Mouse (Mus musculus): Measurements from ENCODE around the gene Dus3l. TPM values are rescaled to one million over a fixed set of nuclear protein-coding genes. Genes with fewer than 3 reads are reported as not detected.
A peak's percentile ranks its signal among the peaks of the same experiment; 100 is the strongest.

The Dus3l gene
- polyA plus RNA-seq (2014; fragmentation: Nextera tagmentation; extraction: Ambion mirVana): 40.5 and 42.3 TPM in 2 replicates

- ATAC-seq (ENCODE audit: insufficient read depth): peak; percentile 78
- peak within 1 kb of the TSS; percentile 75 for H3K4me3 ChIP-seq (ENCODE audit: low read depth, low read length)
- TF ChIP-seq CTCF (IDR thresholded peaks at IDR 0.05; ENCODE audit: low read depth): no peak
Observed at GRCm38 (mm10) chr17:56764474-56765354, at the start of gene Dus3l. TSS of gene Dus3l (plus strand) at chr17:56764757.

GRCm38 (mm10) chr17:56715360-56715759 lies 49.2 kb upstream of the Dus3l start:
- ATAC-seq (ENCODE audit: insufficient read depth) (no peak), DNase-seq (no peak)
- peak overlapping the region; percentile 88; the same call in 1 of the 2 replicates for H3K4me3 ChIP-seq (ENCODE audit: low read depth, low read length)
- H3K27me3 ChIP-seq (ENCODE audit: insufficient read depth, low read length): no peaks in the 10 kb centered on the region
- H3K4me1 ChIP-seq (ENCODE audit: insufficient read depth): peaks cover 12% of the 10 kb centered on the region
- H3K4me2 ChIP-seq: peak overlapping the region; percentile 87
- H3K9ac ChIP-seq: peak overlapping the region; percentile 67; the same call in 1 of the 2 replicates
- TF ChIP-seq CTCF (IDR thresholded peaks at IDR 0.05; ENCODE audit: low read depth): no peak
- H3K36me3 ChIP-seq (ENCODE audit: insufficient read depth): peaks cover 24% of the 10 kb centered on the region
- H3K27ac ChIP-seq (ENCODE audit: low read depth): no peak overlapping the region
- H3K9me3 ChIP-seq (ENCODE audit: low read depth, low read length): no peaks in the 10 kb centered on the region
- 48% methylated on average over 11 of the region's 11 CpGs for WGBS

More at GRCm38 (mm10) chr17:56764474-56765354, at the start of gene Dus3l:
- peak within 1 kb of the TSS; percentile 80 for H3K9ac ChIP-seq
- 1% methylated on average over 58 of the region's 58 CpGs for WGBS
- peaks cover 35% of the 10 kb centered on the region for H3K36me3 ChIP-seq (ENCODE audit: insufficient read depth)
- peak; percentile 93 for DNase-seq
- peak within 1 kb of the TSS; percentile 96 for H3K27ac ChIP-seq (ENCODE audit: low read depth)
- no peaks in the 10 kb centered on the region for H3K9me3 ChIP-seq (ENCODE audit: low read depth, low read length)
- H3K27me3 ChIP-seq (ENCODE audit: insufficient read depth, low read length): no peaks in the 10 kb centered on the region
- H3K4me1 ChIP-seq (ENCODE audit: insufficient read depth): peaks cover 7% of the 10 kb centered on the region; the same call in 1 of the 2 replicates
- peak within 1 kb of the TSS; percentile 83 for H3K4me2 ChIP-seq

- DNase-seq (no peak), ATAC-seq (ENCODE audit: insufficient read depth) (no peak; the same call in 1 of the 2 replicates)
- TF ChIP-seq CTCF (IDR thresholded peaks at IDR 0.05; ENCODE audit: low read depth): no peak
Observed at GRCm38 (mm10) chr17:56715914-56716654, 48.5 kb upstream of the Dus3l start.

GRCm38 (mm10) chr17:56716655-56717362 lies 47.7 kb upstream of the Dus3l start:
- under 1% methylated on average over 55 of the region's 55 CpGs for WGBS
- DNase-seq: peak; percentile 100
- peak overlapping the region; percentile 89 for H3K9ac ChIP-seq

More at GRCm38 (mm10) chr17:56715914-56716654, 48.5 kb upstream of the Dus3l start:
- H3K4me3 ChIP-seq (ENCODE audit: low read depth, low read length): peak overlapping the region; percentile 88
- H3K27ac ChIP-seq (ENCODE audit: low read depth): peak overlapping the region; percentile 42; the same call in 1 of the 2 replicates
- H3K27me3 ChIP-seq (ENCODE audit: insufficient read depth, low read length): no peaks in the 10 kb centered on the region
- peaks cover 22% of the 10 kb centered on the region for H3K36me3 ChIP-seq (ENCODE audit: insufficient read depth)
- no peaks in the 10 kb centered on the region for H3K9me3 ChIP-seq (ENCODE audit: low read depth, low read length)
- 21% methylated on average over 22 of the region's 22 CpGs for WGBS
- peak overlapping the region; percentile 87 for H3K4me2 ChIP-seq
- peaks cover 12% of the 10 kb centered on the region for H3K4me1 ChIP-seq (ENCODE audit: insufficient read depth)
- peak overlapping the region; percentile 67 for H3K9ac ChIP-seq

GRCm38 (mm10) chr17:56717363-56718058 lies 47.0 kb upstream of the Dus3l start, which contains the start of the genes Ndufa11 and Vmac:
TSS of gene Ndufa11 (plus strand) at chr17:56717767.
TSS of gene Vmac (minus strand) at chr17:56718022.
- peak within 1 kb of the TSS; percentile 72 for H3K27ac ChIP-seq (ENCODE audit: low read depth)
- ATAC-seq (ENCODE audit: insufficient read depth): peak; percentile 78
- peak; percentile 100 for DNase-seq

More at GRCm38 (mm10) chr17:56716655-56717362, 47.7 kb upstream of the Dus3l start:
- no peaks in the 10 kb centered on the region for H3K9me3 ChIP-seq (ENCODE audit: low read depth, low read length)
- peak; percentile 93 for ATAC-seq (ENCODE audit: insufficient read depth)
- H3K4me2 ChIP-seq: peak overlapping the region; percentile 87
- H3K4me3 ChIP-seq (ENCODE audit: low read depth, low read length): peak overlapping the region; percentile 88
- peak overlapping the region; percentile 48 for H3K27ac ChIP-seq (ENCODE audit: low read depth)
- peaks cover 22% of the 10 kb centered on the region for H3K36me3 ChIP-seq (ENCODE audit: insufficient read depth)
- H3K27me3 ChIP-seq (ENCODE audit: insufficient read depth, low read length): no peaks in the 10 kb centered on the region
- TF ChIP-seq CTCF (IDR thresholded peaks at IDR 0.05; ENCODE audit: low read depth): no peak
- peaks cover 12% of the 10 kb centered on the region for H3K4me1 ChIP-seq (ENCODE audit: insufficient read depth)

GRCm38 (mm10) chr17:56722441-56722840 lies 42.1 kb upstream of the Dus3l start:
- no peak for ATAC-seq (ENCODE audit: insufficient read depth)
- no peak for DNase-seq
- no peak for TF ChIP-seq CTCF (IDR thresholded peaks at IDR 0.05; ENCODE audit: low read depth)
- Histone ChIP-seq H3K4me3 (ENCODE audit: low read depth, low read length) (no peak overlapping the region), H3K9me3 (ENCODE audit: low read depth, low read length) (no peaks in the 10 kb centered on the region), H3K27ac (ENCODE audit: low read depth) (no peak overlapping the region), H3K27me3 (ENCODE audit: insufficient read depth, low read length) (no peaks in the 10 kb centered on the region), H3K4me2 (no peak overlapping the region), H3K9ac (no peak overlapping the region), H3K36me3 (ENCODE audit: insufficient read depth) (peaks cover 36% of the 10 kb centered on the region), H3K4me1 (ENCODE audit: insufficient read depth) (peaks cover 6% of the 10 kb centered on the region; the same call in 1 of the 2 replicates)
- WGBS: 73% methylated on average over 5 of the region's 5 CpGs

More at GRCm38 (mm10) chr17:56717363-56718058, 47.0 kb upstream of the Dus3l start, which contains the start of the genes Ndufa11 and Vmac:
- H3K4me1 ChIP-seq (ENCODE audit: insufficient read depth): peaks cover 12% of the 10 kb centered on the region
- H3K9me3 ChIP-seq (ENCODE audit: low read depth, low read length): no peaks in the 10 kb centered on the region
- WGBS: under 1% methylated on average over 59 of the region's 59 CpGs
- no peak for TF ChIP-seq CTCF (IDR thresholded peaks at IDR 0.05; ENCODE audit: low read depth)
- no peaks in the 10 kb centered on the region for H3K27me3 ChIP-seq (ENCODE audit: insufficient read depth, low read length)
- peak within 1 kb of the TSS; percentile 89 for H3K9ac ChIP-seq
- peaks cover 22% of the 10 kb centered on the region for H3K36me3 ChIP-seq (ENCODE audit: insufficient read depth)
- H3K4me2 ChIP-seq: peak within 1 kb of the TSS; percentile 87
- H3K4me3 ChIP-seq (ENCODE audit: low read depth, low read length): peak within 1 kb of the TSS; percentile 88

Measured in lung, embryonic 14.5 days (tissue).